ENCODE assay signal across 9 mouse cellular contexts in genomic region chr6:101518904-101519701, GRCm38 (mm10).
DNase-seq lines count a peak whose midpoint lies in the region; ATAC-seq and TF ChIP-seq lines count a peak whose summit lies in the region.
"Had no signal": no experiment of that assay in that cellular context is flagged by ENCODE, and none has a peak within 500 bp of the region (broad histone marks: within the 10 kb centered on the region; RNA-seq: fewer than 3 reads in every experiment).

No protein-coding gene starts in this region.

- H3K4me2 ChIP-seq in neural tube, embryonic 15.5 days, result no peak overlapping the region
- no peak overlapping the region for H3K4me2 ChIP-seq in kidney, postnatal 0 days (ENCODE audit: low read length)

- intact Hi-C loops in gastrocnemius, postnatal 14 days (cut with DNase I; ENCODE audit: low total_unique reads), result no loop called here
- intact Hi-C loops in left cerebral cortex, adult 2 months (cut with DNase I), result no loop called here

- H3K9me3 ChIP-seq in neural tube, embryonic 15.5 days (replicated peaks), result no peaks in the 10 kb centered on the region
- no peaks in the 10 kb centered on the region for H3K9me3 ChIP-seq in kidney, postnatal 0 days (replicated peaks; ENCODE audit: low read length)

- H3K36me3 ChIP-seq in neural tube, embryonic 15.5 days, result no peaks in the 10 kb centered on the region
- H3K36me3 ChIP-seq in kidney, postnatal 0 days (ENCODE audit: insufficient read depth, low read length), result no peaks in the 10 kb centered on the region

- H3K27ac ChIP-seq in neural tube, embryonic 15.5 days (replicated peaks), result no peak overlapping the region
- H3K27ac ChIP-seq in kidney, postnatal 0 days, result 0 out of 2 replicates have a peak overlapping the region, but pooled peaks have one; percentile 13
- no peak overlapping the region for H3K27ac ChIP-seq in left cerebral cortex, adult 2 months

- no peak overlapping the region for H3K4me3 ChIP-seq in neural tube, embryonic 15.5 days (replicated peaks)
- H3K4me3 ChIP-seq in kidney, postnatal 0 days (replicated peaks; ENCODE audit: low read depth, low read length), result no peak overlapping the region
- no peak overlapping the region for H3K4me3 ChIP-seq in left cerebral cortex, adult 2 months

- ATAC-seq in neural tube, embryonic 15.5 days (ENCODE audit: low FRiP score), result no peak
- ATAC-seq in kidney, postnatal 0 days (replicated peaks; ENCODE audit: low FRiP score, low read depth), result peak; percentile 46; the same call in 1 of the 2 replicates

- 0 out of 2 replicates have a peak, but pooled peaks cover 2% of the 10 kb centered on the region for H3K27me3 ChIP-seq in neural tube, embryonic 15.5 days (replicated peaks)
- H3K27me3 ChIP-seq in kidney, postnatal 0 days (ENCODE audit: insufficient read depth, low read length), result no peaks in the 10 kb centered on the region

- no peak overlapping the region for H3K9ac ChIP-seq in neural tube, embryonic 15.5 days (replicated peaks)
- no peak overlapping the region for H3K9ac ChIP-seq in kidney, postnatal 0 days (ENCODE audit: low read depth, low read length)

- 0 out of 2 replicates have a peak, but pooled peaks cover 3% of the 10 kb centered on the region for H3K4me1 ChIP-seq in neural tube, embryonic 15.5 days
- H3K4me1 ChIP-seq in kidney, postnatal 0 days (replicated peaks; ENCODE audit: insufficient read depth, low read length), result peaks cover 8% of the 10 kb centered on the region

- TF ChIP-seq CTCF in kidney, postnatal 0 days (IDR thresholded peaks at IDR 0.05; ENCODE audit: low read depth), result peak; percentile 24; the same call in 1 of the 2 replicates
- no peak for TF ChIP-seq CTCF in left cerebral cortex, adult 2 months (IDR thresholded peaks at IDR 0.05)

- WGBS in neural tube, embryonic 15.5 days, result 54% methylated on average over 9 of the region's 9 CpGs
- WGBS in kidney, postnatal 0 days, result 34% methylated on average over 9 of the region's 9 CpGs

- peak; percentile 25 for DNase-seq in gastrocnemius, postnatal 14 days
- DNase-seq in gastrocnemius, adult 8-10 months (ENCODE audit: low spot score in 2 of 2), result no peak
- peak; percentile 24 for DNase-seq in neural tube, embryonic 10.5 days (ENCODE audit: extremely low spot score, low spot score)
- peak; percentile 52 for DNase-seq in kidney, postnatal 0 days (ENCODE audit: low spot score)
- no peak for DNase-seq in left cerebral cortex, adult 2 months (ENCODE audit: extremely low spot score in 1 of 2, low spot score in 2 of 2)
- DNase-seq in urinary bladder, postnatal 10 days (ENCODE audit: low spot score), result no peak
- no peak for DNase-seq in right cerebral cortex, postnatal 25 days
- DNase-seq: cerebellum, postnatal 25 days had no signal

Comparison
In these comparisons a context has a peak if more than half of its experiments do, and no peak if none do; other contexts are left out.
1. DNase-seq: peak in gastrocnemius, postnatal 14 days (single experiment), neural tube, embryonic 10.5 days (single experiment) and kidney, postnatal 0 days (single experiment); none in gastrocnemius, adult 8-10 months (0 of 2), left cerebral cortex, adult 2 months (0 of 2), urinary bladder, postnatal 10 days (single experiment) and right cerebral cortex, postnatal 25 days (single experiment).